Mouse (Mus musculus) MEL (cell line): Measurements from ENCODE around the gene Podxl2. TPM values are rescaled to one million over a fixed set of nuclear protein-coding genes. Genes with fewer than 3 reads are reported as not detected.

Source experiments
- DNase-seq: peaks from one replicate; pipeline ENCODE4 v3.0.0; 2011; ENCODE audit warnings: low read depth, low spot score
- H3K27ac ChIP-seq: 2 replicates; pipeline ENCODE4 v1.5.1; 2012; ENCODE audit warnings: low read depth, mild to moderate bottlenecking, control low read depth, low read length, moderate library complexity; ENCODE audit not compliant: control insufficient read depth
- H3K27me3 ChIP-seq, 2 experiments: fragments of 150-350 bp in 1 of 2; sonication (generic) in 1 of 2; 2 replicates each; pipeline ENCODE4 v1.6.1; 2012; ENCODE audit warnings: low read length in 2 of 2, mild to moderate bottlenecking in 2 of 2, improper control_type of control experiment in 1 of 2, moderate library complexity in 1 of 2; ENCODE audit not compliant: insufficient read depth in 2 of 2, control insufficient read depth in 1 of 2
- H3K36me3 ChIP-seq, 2 experiments: 2 replicates each; pipeline ENCODE4 v1.6.1; 2012 to 2014; ENCODE audit warnings: low read length in 2 of 2, improper control_type of control experiment in 1 of 2, inconsistent platforms in 1 of 2, mild to moderate bottlenecking in 1 of 2; ENCODE audit not compliant: insufficient read depth in 2 of 2, control insufficient read depth in 1 of 2
- H3K4me1 ChIP-seq, 2 experiments: fragments of 150-350 bp in 1 of 2; sonication (generic) in 1 of 2; 2 replicates each; pipeline ENCODE4 v1.6.1; 2012; ENCODE audit warnings: low read length in 2 of 2, improper control_type of control experiment in 1 of 2, mild to moderate bottlenecking in 1 of 2; ENCODE audit not compliant: insufficient read depth in 2 of 2, control insufficient read depth in 1 of 2
- H3K4me3 ChIP-seq, 2 experiments: fragments of 150-350 bp in 1 of 2; sonication (generic) in 1 of 2; 2 replicates each; pipeline ENCODE4 v1.5.1; 2012; ENCODE audit warnings: low read depth in 2 of 2, low read length in 2 of 2, mild to moderate bottlenecking in 2 of 2, moderate library complexity in 2 of 2, control low read depth in 1 of 2, improper control_type of control experiment in 1 of 2; ENCODE audit not compliant: control insufficient read depth in 1 of 2, insufficient read depth in 1 of 2
- H3K79me2 ChIP-seq: 2 replicates; pipeline ENCODE4 v1.6.1; 2012; ENCODE audit warnings: mild to moderate bottlenecking, low read length, moderate library complexity; ENCODE audit not compliant: control insufficient read depth, poor library complexity, insufficient read depth
- H3K9ac ChIP-seq: 2 replicates; pipeline ENCODE4 v1.6.1; 2012; ENCODE audit warnings: low read depth, mild to moderate bottlenecking, control low read depth, low read length, moderate library complexity; ENCODE audit not compliant: control insufficient read depth, poor library complexity, severe bottlenecking
- H3K9me3 ChIP-seq: fragments of 150-350 bp; sonication (generic); replicated peaks from 2 replicates; pipeline ENCODE4 v1.6.1; 2012; ENCODE audit warnings: mild to moderate bottlenecking, low read length, improper control_type of control experiment, moderate library complexity; ENCODE audit not compliant: insufficient read depth
- BHLHE40 ChIP-seq: IDR thresholded peaks from 2 replicates; pipeline ENCODE4 v1.6.1; 2012; ENCODE audit warnings: low read depth, mild to moderate bottlenecking, inconsistent platforms, low read length, improper control_type of control experiment, borderline replicate concordance
- CTCF ChIP-seq, 3 experiments: IDR thresholded peaks in 2 of 3; conservative IDR thresholded peaks in 1 of 3; 2 replicates each; pipeline ENCODE4 v1.5.1; 2011 to 2012; ENCODE audit warnings: low read length in 3 of 3, low read depth in 2 of 3, mild to moderate bottlenecking in 2 of 3, improper control_type of control experiment in 1 of 3, inconsistent platforms in 1 of 3, mixed read lengths in 1 of 3, moderate library complexity in 1 of 3; ENCODE audit not compliant: control insufficient read depth in 1 of 3, insufficient read depth in 1 of 3, poor library complexity in 1 of 3, severe bottlenecking in 1 of 3
- ELF1 ChIP-seq: IDR thresholded peaks from 2 replicates; pipeline ENCODE4 v1.6.1; 2014; ENCODE audit warnings: low read depth, mild to moderate bottlenecking, inconsistent platforms, low read length, improper control_type of control experiment, moderate library complexity
- EP300 ChIP-seq, 2 experiments: IDR thresholded peaks; 2 replicates each; pipeline ENCODE4 v1.6.1; 2011; ENCODE audit warnings: improper control_type of control experiment in 2 of 2, low read length in 2 of 2, low read depth in 1 of 2, mild to moderate bottlenecking in 1 of 2
- ETS1 ChIP-seq: IDR thresholded peaks from 2 replicates; pipeline ENCODE4 v1.6.1; 2012; ENCODE audit warnings: low read depth, mild to moderate bottlenecking, inconsistent platforms, low read length, improper control_type of control experiment, moderate library complexity
- GATA1 ChIP-seq: IDR thresholded peaks from 2 replicates; pipeline ENCODE4 v1.6.1; 2011; ENCODE audit warnings: low read depth, low read length, improper control_type of control experiment
- HCFC1 ChIP-seq: IDR thresholded peaks from 2 replicates; pipeline ENCODE4 v1.6.1; 2012; ENCODE audit warnings: low read depth, mild to moderate bottlenecking, inconsistent platforms, low read length, improper control_type of control experiment, moderate library complexity
- JUND ChIP-seq: IDR thresholded peaks from 2 replicates; pipeline ENCODE4 v1.6.1; 2011; ENCODE audit warnings: low read depth, mild to moderate bottlenecking, improper control_type of control experiment, low read length
- MAZ ChIP-seq: IDR thresholded peaks from 2 replicates; pipeline ENCODE4 v1.6.1; 2012; ENCODE audit warnings: low read depth, mild to moderate bottlenecking, inconsistent platforms, low read length, improper control_type of control experiment
- NELFE ChIP-seq: IDR thresholded peaks from 2 replicates; pipeline ENCODE4 v1.6.1; 2011; ENCODE audit warnings: low read depth, low read length, improper control_type of control experiment
- RAD21 ChIP-seq: IDR thresholded peaks from 2 replicates; pipeline ENCODE4 v1.6.1; 2011; ENCODE audit warnings: mild to moderate bottlenecking, low read depth, low read length, improper control_type of control experiment
- TAL1 ChIP-seq: IDR thresholded peaks from 2 replicates; pipeline ENCODE4 v1.6.1; 2012; ENCODE audit warnings: mild to moderate bottlenecking, inconsistent platforms, low read length, moderate library complexity, mixed read lengths
- UBTF ChIP-seq: IDR thresholded peaks from 2 replicates; pipeline ENCODE4 v1.6.1; 2012; ENCODE audit warnings: low read depth, mild to moderate bottlenecking, inconsistent platforms, low read length, improper control_type of control experiment, moderate library complexity, borderline replicate concordance; ENCODE audit not compliant: insufficient read depth
- ZC3H11A ChIP-seq: IDR thresholded peaks from 2 replicates; pipeline ENCODE4 v1.6.1; 2012; ENCODE audit warnings: low read depth, mild to moderate bottlenecking, inconsistent platforms, low read length, improper control_type of control experiment
- ZMIZ1 ChIP-seq: IDR thresholded peaks from 2 replicates; pipeline ENCODE4 v1.6.1; 2012; ENCODE audit warnings: low read depth, mild to moderate bottlenecking, inconsistent platforms, low read length, improper control_type of control experiment, moderate library complexity
- ZNF384 ChIP-seq: IDR thresholded peaks from 2 replicates; pipeline ENCODE4 v1.6.1; 2012; ENCODE audit warnings: low read depth, mild to moderate bottlenecking, inconsistent platforms, low read length, improper control_type of control experiment
- polyA plus RNA-seq, 2 experiments: library from polyadenylated mRNA; stranded (reverse) in 1 of 2; unstranded in 1 of 2; fragments of >175 nt in 1 of 2; fragments of >200 nt in 1 of 2; gene quantifications; 2 replicates each; pipeline versions ENCODE4 v1.2.1 to v1.2.4; 2012; ENCODE audit warnings: low replicate concordance in 2 of 2, low read depth in 1 of 2; ENCODE audit not compliant: insufficient read length in 2 of 2, insufficient read depth in 1 of 2, missing spikeins in 1 of 2
- total RNA-seq: library from RNA; depleted of rRNA; stranded (reverse); fragments of 300-350 nt; gene quantifications from 2 replicates; pipeline ENCODE4 v1.2.3, GENCODE M21; 2012

Gene Podxl2
- total and polyA plus RNA-seq, 3 experiments: 0.10 TPM; not detected in 2

- Histone ChIP-seq H3K9ac (no peak overlapping the region), H3K4me1 (no peaks in the 10 kb centered on the region), H3K9me3 (no peaks in the 10 kb centered on the region), H3K27me3 (no peaks in the 10 kb centered on the region), H3K36me3 (peaks cover 0 to 35% of the 10 kb centered on the region in 2 experiments; a peak in 2 of 4 replicates), H3K4me3 (no peak overlapping the region), H3K79me2 (no peaks in the 10 kb centered on the region), H3K27ac (no peak overlapping the region)
- TF ChIP-seq BHLHE40 (no peak), MAZ (no peak), ZC3H11A (no peak), ZMIZ1 (no peak), RAD21 (no peak), HCFC1 (no peak), TAL1 (no peak), UBTF (no peak), EP300 (IDR thresholded peaks at IDR 0.05; ENCODE audit: low read depth in 1 of 2, low read length in 2 of 2) (no peak), ETS1 (no peak), ELF1 (no peak), ZNF384 (no peak)
- no peak for DNase-seq
These were observed 11.6 kb upstream of the Podxl2 start for GRCm38 (mm10) chr6:88886417-88886967.

- no peak for DNase-seq
- Histone ChIP-seq H3K4me3 (no peak overlapping the region), H3K9me3 (no peaks in the 10 kb centered on the region), H3K36me3 (peaks cover 0 to 31% of the 10 kb centered on the region in 2 experiments; a peak in 2 of 4 replicates), H3K27me3 (no peaks in the 10 kb centered on the region), H3K79me2 (no peaks in the 10 kb centered on the region), H3K4me1 (no peaks in the 10 kb centered on the region), H3K9ac (no peak overlapping the region), H3K27ac (no peak overlapping the region)
- TF ChIP-seq CTCF (IDR thresholded peaks at IDR 0.05 in 2 of 3, conservative IDR thresholded peaks at IDR 0.05 in 1 of 3; ENCODE audit: control insufficient read depth in 1 of 3, insufficient read depth in 1 of 3, low read depth in 2 of 3, low read length in 3 of 3, poor library complexity in 1 of 3, severe bottlenecking in 1 of 3): no peak
- no peak for TF ChIP-seq NELFE
- no peak for TF ChIP-seq HCFC1
- TF ChIP-seq JUND: no peak
- no peak for TF ChIP-seq GATA1
These were observed 11.0 kb upstream of the Podxl2 start for GRCm38 (mm10) chr6:88885644-88886416.
